Mouse (Mus musculus): ENCODE data around the gene Itih2.
A peak's percentile ranks its signal among the peaks of the same experiment; 100 is the strongest.

Gene Itih2

DNA sequence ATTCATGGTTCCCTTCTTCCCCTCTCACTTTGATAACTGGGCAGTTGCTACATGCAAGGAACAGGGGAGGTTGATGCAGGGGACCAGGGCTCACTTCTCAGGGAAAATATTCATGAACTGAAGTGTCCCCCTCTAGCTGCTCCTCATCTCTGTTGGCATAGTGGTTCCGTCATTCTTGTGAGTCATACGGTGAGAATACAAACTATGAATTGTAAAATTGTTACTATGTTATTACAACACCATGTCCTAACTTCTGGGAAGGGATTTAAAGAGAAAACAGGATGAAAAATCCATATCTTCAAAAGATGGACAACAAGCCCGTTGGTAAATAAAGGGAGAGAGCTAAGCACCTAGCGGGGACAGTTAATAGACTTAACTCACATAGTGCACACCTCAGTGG, at the start of gene Itih2:
Gene Itih2 (minus strand): TSS at position 101 of the 400 bp plus-strand sequence.
- DNase-seq (ENCODE audit: low read depth, low spot score), result no peak

GRCm38 (mm10) chr2:10169991-10170390, 38.8 kb upstream of the Itih2 start:
- DNase-seq (ENCODE audit: low read depth, low spot score), result no peak

- DNase-seq (ENCODE audit: low read depth, low spot score), result no peak
Observed at GRCm38 (mm10) chr2:10168016-10168415, 36.8 kb upstream of the Itih2 start.

- no peak for DNase-seq (ENCODE audit: low read depth, low spot score)
Observed at GRCm38 (mm10) chr2:10167283-10167682, 36.1 kb upstream of the Itih2 start.

DNA sequence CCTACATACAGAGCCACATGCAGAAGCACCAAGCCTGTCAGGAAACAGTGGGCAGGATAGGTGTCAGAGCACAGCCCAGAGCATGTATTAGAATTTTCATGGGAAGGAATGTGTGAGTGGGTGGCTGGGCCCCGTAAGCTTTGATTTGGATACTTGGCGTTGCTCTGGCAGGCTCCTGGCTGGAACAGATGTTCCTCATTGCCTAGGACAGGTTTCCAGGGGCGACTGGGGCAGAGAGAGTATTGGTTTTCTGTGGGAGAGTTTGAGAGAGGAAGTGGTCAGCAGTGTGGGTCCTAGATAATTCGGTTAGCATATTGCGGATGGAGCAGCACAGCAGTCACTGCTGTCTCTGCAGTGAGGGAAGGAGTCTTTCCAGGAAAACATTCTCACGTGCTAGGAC, 35.4 kb upstream of the Itih2 start:
- DNase-seq (ENCODE audit: low read depth, low spot score), result no peak

DNA sequence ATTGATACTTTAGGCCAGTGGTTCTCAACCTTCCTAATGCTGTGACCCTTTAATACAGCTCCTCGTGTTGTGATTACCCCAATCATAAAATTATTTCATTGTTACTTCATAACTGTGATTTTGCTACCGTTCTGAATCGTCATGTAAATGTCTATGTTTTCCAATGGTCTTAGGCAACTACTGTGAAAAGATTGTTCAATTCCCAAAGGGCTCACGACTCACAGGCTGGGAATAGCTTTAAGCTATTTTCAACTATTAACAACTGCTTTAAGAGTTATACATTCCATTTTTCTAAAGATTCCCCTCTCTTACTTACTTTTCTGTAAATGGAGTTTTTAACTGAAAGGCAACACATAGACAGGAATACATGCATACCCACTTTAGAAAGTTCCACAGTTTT, 30.8 kb upstream of the Itih2 start:
- no peak for DNase-seq (ENCODE audit: low read depth, low spot score)

- no peak for DNase-seq (ENCODE audit: low read depth, low spot score)
Observed at GRCm38 (mm10) chr2:10157184-10157583, 26.0 kb upstream of the Itih2 start.

GRCm38 (mm10) chr2:10153201-10154075, 22.2 kb upstream of the Itih2 start, which contains the start of gene Itih5:
TSS of gene Itih5 (plus strand) at chr2:10153571.
- DNase-seq (ENCODE audit: low read depth, low spot score), result peak; percentile 70

GRCm38 (mm10) chr2:10152590-10152989, 21.4 kb upstream of the Itih2 start:
- no peak for DNase-seq (ENCODE audit: low read depth, low spot score)

- no peak for DNase-seq (ENCODE audit: low read depth, low spot score)
Observed at GRCm38 (mm10) chr2:10147176-10147575, 16.0 kb upstream of the Itih2 start.

DNA sequence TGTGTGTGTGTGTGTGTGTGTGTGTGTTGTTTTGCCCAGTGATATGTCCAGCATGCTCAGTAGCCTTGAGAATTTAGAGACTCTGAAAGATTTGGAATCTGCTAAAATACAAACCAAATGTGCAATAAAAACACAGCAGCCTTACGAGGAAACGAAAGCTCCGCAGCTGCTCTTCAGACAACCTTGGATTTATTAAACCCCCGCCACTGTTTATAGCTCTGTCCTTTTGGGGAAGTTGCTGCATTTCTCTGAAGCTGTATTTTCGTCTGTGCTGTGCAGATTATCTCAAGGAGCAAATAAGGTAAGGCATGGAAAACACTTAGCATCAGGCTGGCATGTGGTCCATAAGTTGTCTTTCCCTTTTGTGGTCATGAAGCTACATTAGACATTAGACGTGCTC, 14.3 kb upstream of the Itih2 start:
- DNase-seq (ENCODE audit: low read depth, low spot score), result no peak

- peak; percentile 89 for DNase-seq (ENCODE audit: low read depth, low spot score)
Observed at GRCm38 (mm10) chr2:10142472-10143454, 11.6 kb upstream of the Itih2 start.

DNA sequence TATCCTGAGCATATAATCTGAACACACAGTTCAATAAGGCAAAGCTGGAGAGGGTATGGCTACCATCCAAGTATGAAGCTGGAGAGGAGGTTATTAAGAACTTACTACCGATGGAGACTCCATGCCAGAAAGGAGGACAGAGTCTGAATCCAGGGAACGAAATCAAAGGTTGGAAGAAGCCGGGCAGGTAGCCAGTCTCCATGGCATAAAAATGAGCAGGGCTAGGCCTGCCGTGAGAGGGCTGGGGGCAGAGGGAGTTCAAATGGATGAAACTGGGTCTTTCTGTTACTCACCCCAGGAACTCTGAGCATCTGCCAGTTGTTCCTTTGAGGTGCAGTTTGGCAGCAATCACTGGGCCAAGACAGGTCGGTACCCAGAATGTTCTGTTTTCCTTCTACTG, 9.3 kb upstream of the Itih2 start:
- DNase-seq (ENCODE audit: low read depth, low spot score), result no peak

- DNase-seq (ENCODE audit: low read depth, low spot score), result no peak
Observed at GRCm38 (mm10) chr2:10137320-10137719, 6.1 kb upstream of the Itih2 start.

DNA sequence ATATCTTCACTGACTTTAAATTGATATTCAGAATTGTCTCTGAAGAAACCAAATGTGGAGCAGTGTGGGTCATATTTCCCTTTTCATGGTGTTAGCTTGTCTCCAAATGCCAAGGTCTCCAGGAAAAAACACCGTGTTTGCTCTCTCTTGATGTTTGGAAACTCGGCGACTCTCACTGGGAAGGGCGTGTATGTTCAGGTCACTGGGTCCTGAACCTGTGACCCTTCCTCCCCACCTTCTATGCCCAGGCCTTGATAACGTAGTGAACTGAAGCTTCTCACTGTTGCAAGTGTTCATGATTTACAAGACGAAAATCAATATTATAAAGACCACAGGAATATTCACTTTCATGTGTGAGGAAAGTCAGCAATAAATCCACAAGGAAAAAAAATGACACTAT, 2.7 kb upstream of the Itih2 start:
- no peak for DNase-seq (ENCODE audit: low read depth, low spot score)

DNA sequence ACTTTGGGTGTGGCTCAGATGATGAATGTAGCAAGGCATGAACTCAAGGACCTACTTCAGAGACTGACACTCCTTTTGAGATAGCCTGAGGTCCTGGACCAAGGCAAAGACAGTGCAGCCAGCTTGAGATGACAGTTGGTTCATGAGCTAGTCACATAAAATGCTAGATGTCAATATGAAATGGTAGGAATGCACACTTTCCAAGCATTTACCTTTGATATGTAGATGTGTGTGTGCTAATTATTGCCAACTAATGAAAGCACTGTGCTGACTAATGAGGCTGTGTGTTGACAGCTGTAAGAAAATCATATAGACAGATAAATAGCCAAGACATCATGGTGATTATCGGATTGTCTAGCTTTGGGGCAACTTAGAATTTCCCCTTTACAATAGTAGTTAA, 932 bp upstream of the Itih2 start:
- no peak for DNase-seq (ENCODE audit: low read depth, low spot score)

DNA sequence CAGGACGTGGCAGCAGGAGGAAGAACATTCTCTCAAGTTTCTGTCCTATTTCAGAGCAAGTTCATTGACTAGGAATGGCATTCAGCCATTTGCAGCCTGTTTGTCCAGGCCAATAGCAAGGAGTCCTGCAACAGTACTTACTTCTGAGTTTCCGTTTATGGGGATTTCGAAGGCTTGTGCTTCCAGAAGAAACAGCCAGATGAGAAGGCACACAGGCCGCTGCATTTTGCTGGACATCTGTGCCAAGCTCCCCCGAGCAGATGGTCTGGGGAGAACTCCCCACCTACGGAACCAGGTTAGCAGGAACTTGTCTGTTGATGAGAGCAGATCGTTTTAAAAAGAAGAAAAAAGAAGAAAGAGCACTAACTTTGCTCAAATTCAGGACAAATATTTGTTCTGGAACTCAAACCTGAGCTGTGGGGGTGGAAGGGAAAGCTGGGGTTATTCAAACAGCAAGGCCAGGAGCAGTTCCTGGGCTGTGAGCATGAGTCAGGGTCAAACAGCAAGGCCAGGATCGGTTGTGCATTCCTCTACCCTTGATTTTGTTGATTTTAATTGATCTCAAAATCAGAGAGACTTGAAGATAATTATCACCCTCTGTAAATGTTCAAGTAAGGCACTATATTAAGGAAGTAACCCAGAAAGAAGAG, 730 bp downstream of the Itih2 start:
- no peak for DNase-seq (ENCODE audit: low read depth, low spot score)

GRCm38 (mm10) chr2:10128571-10128970, 2.6 kb downstream of the Itih2 start:
- DNase-seq (ENCODE audit: low read depth, low spot score), result no peak

GRCm38 (mm10) chr2:10127471-10127870, 3.7 kb downstream of the Itih2 start:
- DNase-seq (ENCODE audit: low read depth, low spot score), result no peak

- DNase-seq (ENCODE audit: low read depth, low spot score), result no peak
Observed at GRCm38 (mm10) chr2:10126122-10126521, 5.1 kb downstream of the Itih2 start.

DNA sequence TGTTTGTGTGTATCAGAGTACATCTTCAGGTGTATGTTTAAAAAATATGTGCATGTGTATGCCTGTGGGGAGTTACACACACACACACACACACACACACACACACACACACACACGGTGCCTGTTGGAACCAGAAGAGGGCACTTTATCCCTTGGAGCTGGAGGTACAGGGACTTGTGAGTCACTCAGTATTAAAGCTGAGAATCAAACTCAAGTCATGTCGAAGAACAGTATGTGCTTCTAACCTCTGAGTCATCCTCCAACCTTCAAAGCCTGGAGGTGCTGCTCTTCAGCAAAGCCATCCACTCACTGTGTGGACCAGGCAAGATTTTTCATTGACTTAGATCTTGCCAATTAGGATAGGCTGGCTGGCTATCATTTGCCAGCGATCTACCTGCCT, 9.4 kb downstream of the Itih2 start:
- DNase-seq (ENCODE audit: low read depth, low spot score), result no peak

DNA sequence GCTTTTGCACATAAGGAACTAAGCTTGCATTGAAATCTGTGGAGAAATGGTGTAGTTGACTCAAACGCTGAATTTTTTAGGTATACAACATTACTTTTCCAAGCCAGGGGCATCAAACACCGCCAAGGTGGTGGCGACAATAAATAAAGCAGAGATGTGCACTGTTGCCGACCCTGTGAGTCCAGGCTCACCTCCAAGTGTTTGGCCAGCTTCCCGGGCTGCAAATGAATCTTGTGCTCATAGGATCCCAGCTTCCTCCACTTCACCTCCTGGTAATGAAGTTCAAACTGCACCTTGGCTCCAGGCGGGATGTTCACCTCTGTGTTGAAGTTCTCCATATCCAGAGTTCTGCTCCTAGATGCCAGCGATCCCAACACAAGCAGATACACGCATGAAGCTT, 11.9 kb downstream of the Itih2 start:
- DNase-seq (ENCODE audit: low read depth, low spot score), result no peak
